Mouse (Mus musculus) MEL (cell line): ENCODE results near the gene Zfp583.
"Not testable (repeated sequence)": the region's sequence is repeated elsewhere in the genome, so short reads cannot be mapped to it uniquely, and the experiment has no call there.

ENCODE experiments used
- CTCF ChIP-seq, 3 experiments: IDR thresholded peaks in 2 of 3; conservative IDR thresholded peaks in 1 of 3; 2 replicates each; pipeline ENCODE4 v1.5.1; 2011 to 2012; ENCODE audit warnings: low read length in 3 of 3, low read depth in 2 of 3, mild to moderate bottlenecking in 2 of 3, improper control_type of control experiment in 1 of 3, inconsistent platforms in 1 of 3, mixed read lengths in 1 of 3, moderate library complexity in 1 of 3; ENCODE audit not compliant: control insufficient read depth in 1 of 3, insufficient read depth in 1 of 3, poor library complexity in 1 of 3, severe bottlenecking in 1 of 3
- E2F4 ChIP-seq: IDR thresholded peaks from 2 replicates; pipeline ENCODE4 v1.6.1; 2011; ENCODE audit warnings: low read depth, low read length, improper control_type of control experiment, borderline replicate concordance
- ELF1 ChIP-seq: IDR thresholded peaks from 2 replicates; pipeline ENCODE4 v1.6.1; 2014; ENCODE audit warnings: low read depth, mild to moderate bottlenecking, inconsistent platforms, low read length, improper control_type of control experiment, moderate library complexity
- EP300 ChIP-seq, 2 experiments: IDR thresholded peaks; 2 replicates each; pipeline ENCODE4 v1.6.1; 2011; ENCODE audit warnings: improper control_type of control experiment in 2 of 2, low read length in 2 of 2, low read depth in 1 of 2, mild to moderate bottlenecking in 1 of 2
- GATA1 ChIP-seq: IDR thresholded peaks from 2 replicates; pipeline ENCODE4 v1.6.1; 2011; ENCODE audit warnings: low read depth, low read length, improper control_type of control experiment
- MAFK ChIP-seq: IDR thresholded peaks from 2 replicates; pipeline ENCODE4 v1.6.1; 2011; ENCODE audit warnings: low read depth, mild to moderate bottlenecking, low read length, improper control_type of control experiment, borderline replicate concordance
- MYC ChIP-seq: IDR thresholded peaks from 2 replicates; pipeline ENCODE4 v1.6.1; 2011; ENCODE audit warnings: low read depth, mild to moderate bottlenecking, low read length, improper control_type of control experiment, moderate library complexity
- USF2 ChIP-seq, 2 experiments: IDR thresholded peaks; 2 replicates each; pipeline ENCODE4 v1.6.1; 2011 to 2012; ENCODE audit warnings: improper control_type of control experiment in 2 of 2, low read length in 2 of 2, borderline replicate concordance in 1 of 2, inconsistent platforms in 1 of 2, low read depth in 1 of 2, mild to moderate bottlenecking in 1 of 2; ENCODE audit not compliant: insufficient read depth in 1 of 2

DNA sequence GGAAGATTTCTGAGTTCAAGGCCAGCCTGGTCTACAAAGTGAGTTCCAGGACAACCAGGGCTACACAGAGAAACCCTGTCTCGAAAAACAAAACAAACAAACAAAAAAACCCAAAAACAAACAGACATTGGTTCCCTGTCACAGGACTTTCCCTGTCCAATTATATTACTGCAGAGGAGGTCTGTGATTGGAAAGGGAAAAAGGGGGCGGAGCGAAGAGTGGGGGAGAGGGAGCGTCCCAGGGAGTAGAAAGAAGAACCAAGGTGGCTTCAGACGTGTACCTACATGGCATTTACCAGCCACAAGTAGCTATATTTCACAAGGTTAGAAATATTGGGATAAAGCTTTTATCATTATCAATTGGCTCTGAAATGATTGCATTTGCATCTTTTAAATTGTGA, 37.1 kb upstream of the Zfp583 start:
- not testable (repeated sequence) for TF ChIP-seq CTCF (IDR thresholded peaks at IDR 0.05 in 2 of 3, conservative IDR thresholded peaks at IDR 0.05 in 1 of 3; ENCODE audit: control insufficient read depth in 1 of 3, insufficient read depth in 1 of 3, low read depth in 2 of 3, low read length in 3 of 3, poor library complexity in 1 of 3, severe bottlenecking in 1 of 3); MAFK; USF2 (IDR thresholded peaks at IDR 0.05; ENCODE audit: borderline replicate concordance in 1 of 2, insufficient read depth in 1 of 2, low read depth in 1 of 2, low read length in 2 of 2); MYC; GATA1; E2F4; ELF1; EP300 (IDR thresholded peaks at IDR 0.05; ENCODE audit: low read depth in 1 of 2, low read length in 2 of 2)
